Mouse (Mus musculus): ENCODE measurements at regions not wholly inside any gene's neighbourhood (a gene's known extent, or its start where the extent isn't known, plus 50 kb on each side); places are given as distances from the start of the nearest gene placed in this dataset.
A peak's percentile ranks its signal among the peaks of the same experiment; 100 is the strongest.

- TF ChIP-seq GATA1 (IDR thresholded peaks at IDR 0.05; ENCODE audit: low read length), result peak; percentile 13
These were observed 73.1 kb upstream of the Noct start for GRCm38 (mm10) chr3:51151104-51151503.

DNA sequence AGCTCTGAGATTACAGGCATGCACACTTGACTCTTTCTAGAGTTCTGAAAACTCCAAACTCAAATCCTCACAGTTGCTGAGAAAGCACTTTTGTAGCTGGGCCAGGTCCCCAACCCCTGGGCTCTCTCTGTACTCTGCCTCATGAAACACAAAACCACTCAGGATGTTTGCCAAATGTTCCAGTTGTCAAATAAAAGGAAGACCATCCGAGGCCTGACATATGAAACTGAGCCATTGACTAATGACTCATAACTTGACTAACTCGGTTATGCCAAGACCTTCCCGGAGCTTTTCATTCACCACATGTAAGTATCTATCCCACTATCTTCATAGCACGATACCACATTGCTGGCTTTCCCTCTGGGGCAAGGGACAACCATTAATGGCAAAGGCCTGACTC lies 68.6 kb upstream of the Noct start:
- TF ChIP-seq GATA1 (IDR thresholded peaks at IDR 0.05; ENCODE audit: low read length), result no peak

GRCm38 (mm10) chr3:51156386-51157290 lies 67.6 kb upstream of the Noct start:
- peak; percentile 81 for TF ChIP-seq GATA1 (IDR thresholded peaks at IDR 0.05; ENCODE audit: low read length)

DNA sequence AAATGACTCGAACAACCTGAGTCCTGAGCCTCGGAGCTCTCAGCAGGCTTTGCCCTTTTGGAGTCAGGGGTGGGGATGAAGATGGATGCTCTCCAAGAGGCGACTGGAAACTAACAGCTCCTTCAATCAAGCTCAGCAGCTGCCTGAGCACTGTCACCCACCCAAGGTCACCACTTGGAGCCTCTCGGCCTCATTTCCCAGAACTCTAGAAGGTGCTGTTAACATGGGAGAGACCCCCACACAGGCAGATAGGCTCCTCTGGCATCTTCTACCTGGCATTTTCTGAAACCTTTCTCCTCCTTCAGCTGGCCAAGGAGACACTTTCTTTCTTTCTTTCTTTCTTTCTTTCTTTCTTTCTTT lies 67.0 kb upstream of the Noct start:
- no peak for TF ChIP-seq GATA1 (IDR thresholded peaks at IDR 0.05; ENCODE audit: low read length)

- TF ChIP-seq GATA1 (IDR thresholded peaks at IDR 0.05; ENCODE audit: low read length), result no peak
These were observed 65.8 kb upstream of the Noct start for GRCm38 (mm10) chr3:51158449-51158848.

- TF ChIP-seq GATA1 (IDR thresholded peaks at IDR 0.05; ENCODE audit: low read length), result no peak
These were observed 64.9 kb upstream of the Noct start for GRCm38 (mm10) chr3:51159322-51159721.

DNA sequence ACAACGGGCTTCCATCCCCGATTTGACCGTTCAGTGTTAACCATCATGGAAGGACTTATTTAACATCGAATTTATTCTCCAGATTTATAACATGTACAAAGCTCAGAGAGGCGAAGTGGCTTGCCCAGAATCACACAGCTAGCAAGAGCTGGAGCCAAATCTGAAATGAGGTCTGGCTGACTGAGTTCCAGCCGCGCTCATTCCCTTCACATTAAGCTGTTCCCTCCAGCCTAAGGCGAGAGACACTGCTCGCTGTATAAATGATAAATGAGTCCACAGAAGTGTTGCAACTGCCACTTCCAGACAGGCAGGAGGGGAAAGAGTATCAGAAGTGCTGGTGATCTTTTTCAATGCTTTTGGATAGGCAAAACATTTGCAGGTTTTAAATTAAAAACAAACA lies 64.4 kb upstream of the Noct start:
- no peak for TF ChIP-seq GATA1 (IDR thresholded peaks at IDR 0.05; ENCODE audit: low read length)

GRCm38 (mm10) chr3:51160625-51161024 lies 63.6 kb upstream of the Noct start:
- TF ChIP-seq GATA1 (IDR thresholded peaks at IDR 0.05; ENCODE audit: low read length), result no peak

GRCm38 (mm10) chr3:51169150-51169925 lies 54.9 kb upstream of the Noct start:
- TF ChIP-seq GATA1 (IDR thresholded peaks at IDR 0.05; ENCODE audit: low read length), result no peak

DNA sequence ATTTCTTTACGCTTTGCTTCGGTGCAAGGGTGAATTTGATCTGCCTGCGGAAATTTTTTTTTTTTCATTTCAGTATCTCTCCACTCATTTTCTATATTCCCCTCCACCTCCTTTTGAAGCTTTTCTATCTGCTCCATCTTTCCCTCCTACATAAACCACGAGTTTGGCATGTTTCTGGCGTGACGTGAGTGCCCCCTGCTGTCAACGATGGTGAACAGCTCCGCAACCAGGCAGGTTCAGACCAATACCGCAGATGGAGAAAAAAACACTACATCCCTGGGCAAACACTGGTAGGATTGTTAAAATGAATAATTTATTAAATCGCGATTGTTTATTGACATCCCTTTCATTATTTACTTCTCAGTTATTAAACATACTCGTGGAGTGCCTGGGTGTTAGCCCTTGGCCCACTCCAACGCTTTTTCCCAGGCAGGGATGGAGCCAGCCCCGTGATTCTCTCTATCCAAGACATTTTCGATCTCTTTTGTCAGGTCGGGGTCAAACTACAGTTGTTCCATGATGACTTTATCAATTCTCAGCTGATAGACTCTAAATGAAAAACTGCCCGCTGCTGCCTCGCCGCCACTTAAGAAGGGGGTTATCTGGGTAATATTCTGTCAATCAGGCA lies 53.9 kb upstream of the Noct start:
- TF ChIP-seq GATA1 (IDR thresholded peaks at IDR 0.05; ENCODE audit: low read length), result no peak
